Mouse (Mus musculus): ENCODE measurements around the gene Ubqln4.

Ubqln4 gene

GRCm38 (mm10) chr3:88553525-88553879 lies at the start of gene Ubqln4:
Gene Ubqln4, plus strand, starts transcription at chr3:88553758.
- peak; percentile 95 for DNase-seq (ENCODE audit: low read depth, low spot score)

GRCm38 (mm10) chr3:88503881-88504746 lies 49.4 kb upstream of the Ubqln4 start:
- DNase-seq (ENCODE audit: low read depth, low spot score) = no peak

- no peak for DNase-seq (ENCODE audit: low read depth, low spot score)
Observed at GRCm38 (mm10) chr3:88505081-88505480, 48.5 kb upstream of the Ubqln4 start.

GRCm38 (mm10) chr3:88505765-88506164 lies 47.8 kb upstream of the Ubqln4 start:
- DNase-seq (ENCODE audit: low read depth, low spot score) = no peak

GRCm38 (mm10) chr3:88509250-88509649 lies 44.3 kb upstream of the Ubqln4 start:
- no peak for DNase-seq (ENCODE audit: low read depth, low spot score)

- peak; percentile 94 for DNase-seq (ENCODE audit: low read depth, low spot score)
Observed at GRCm38 (mm10) chr3:88509692-88510420, 43.7 kb upstream of the Ubqln4 start, which contains the start of gene Lmna. Gene Lmna, minus strand, starts transcription at chr3:88509956.

- no peak for DNase-seq (ENCODE audit: low read depth, low spot score)
Observed at GRCm38 (mm10) chr3:88510421-88511289, 42.9 kb upstream of the Ubqln4 start.

- no peak for DNase-seq (ENCODE audit: low read depth, low spot score)
Observed at GRCm38 (mm10) chr3:88511559-88511958, 42.0 kb upstream of the Ubqln4 start.

GRCm38 (mm10) chr3:88512141-88512895 lies 41.2 kb upstream of the Ubqln4 start:
- DNase-seq (ENCODE audit: low read depth, low spot score) = no peak

GRCm38 (mm10) chr3:88512896-88513545 lies 40.5 kb upstream of the Ubqln4 start:
- no peak for DNase-seq (ENCODE audit: low read depth, low spot score)

GRCm38 (mm10) chr3:88513546-88514115 lies 39.9 kb upstream of the Ubqln4 start:
- DNase-seq (ENCODE audit: low read depth, low spot score) = peak; percentile 73

- DNase-seq (ENCODE audit: low read depth, low spot score) = no peak
Observed at GRCm38 (mm10) chr3:88514231-88515094, 39.1 kb upstream of the Ubqln4 start.

GRCm38 (mm10) chr3:88515095-88515386 lies 38.5 kb upstream of the Ubqln4 start:
- DNase-seq (ENCODE audit: low read depth, low spot score) = no peak

GRCm38 (mm10) chr3:88516407-88516806 lies 37.2 kb upstream of the Ubqln4 start:
- no peak for DNase-seq (ENCODE audit: low read depth, low spot score)

GRCm38 (mm10) chr3:88518411-88518810 lies 35.1 kb upstream of the Ubqln4 start:
- no peak for DNase-seq (ENCODE audit: low read depth, low spot score)

GRCm38 (mm10) chr3:88520078-88520477 lies 33.5 kb upstream of the Ubqln4 start:
- DNase-seq (ENCODE audit: low read depth, low spot score) = peak; percentile 47

- no peak for DNase-seq (ENCODE audit: low read depth, low spot score)
Observed at GRCm38 (mm10) chr3:88521156-88521555, 32.4 kb upstream of the Ubqln4 start.

GRCm38 (mm10) chr3:88521803-88522331 lies 31.7 kb upstream of the Ubqln4 start:
- DNase-seq (ENCODE audit: low read depth, low spot score) = peak; percentile 74

GRCm38 (mm10) chr3:88523027-88523426 lies 30.5 kb upstream of the Ubqln4 start:
- no peak for DNase-seq (ENCODE audit: low read depth, low spot score)

All from A20 (cell line).